Comparison of ENCODE assay signal across 8 mouse cellular contexts in the genomic region with DNA sequence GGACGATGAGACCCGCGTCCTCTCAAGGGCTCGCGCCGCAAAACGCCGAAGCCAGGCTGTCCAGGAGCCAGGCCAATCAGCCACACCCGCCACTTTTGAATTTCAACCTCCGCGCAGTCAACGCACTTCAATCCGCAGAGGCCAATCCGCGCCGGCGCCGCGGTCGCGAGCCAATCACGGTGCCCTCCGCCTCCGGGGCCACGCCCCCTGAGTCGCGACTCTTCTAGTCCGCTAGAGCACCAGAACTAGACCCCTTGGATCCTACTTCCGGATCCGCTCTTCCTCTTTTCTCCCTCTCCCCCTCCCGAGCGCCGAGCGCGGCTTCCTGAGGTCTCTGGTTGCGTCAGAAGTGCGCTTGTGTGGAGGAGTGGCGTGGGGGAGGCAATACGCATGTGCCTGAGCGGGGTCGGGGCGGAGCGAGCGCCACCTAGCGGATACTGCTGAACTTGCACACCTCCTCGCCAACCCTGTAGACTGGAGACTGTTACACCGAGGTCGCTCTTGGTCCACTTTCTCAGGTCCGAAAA. TPM values are rescaled to one million over a fixed set of nuclear protein-coding genes. Genes with fewer than 3 reads are reported as not detected.
DNase-seq lines count a peak whose midpoint lies in the region; ATAC-seq lines count a peak whose summit lies in the region.

Gene Kifc1 (minus strand): TSS at position 129 of the 527 bp plus-strand sequence.

- peak; percentile 99 for ATAC-seq in megakaryocyte progenitor cell, adult 5-6 weeks (replicated peaks; ENCODE audit: poor library complexity)

- peak; percentile 100 for DNase-seq in adipocyte (ENCODE audit: low spot score)
- peak; percentile 99 for DNase-seq in embryo, embryonic 10 days (ENCODE audit: low spot score)
- peak; percentile 98 for DNase-seq in gastrocnemius, postnatal 10 days
- DNase-seq in induced T-regulatory cell, adult 2 months (ENCODE audit: low read depth) = peak; percentile 100
- peak; percentile 100 for DNase-seq in left cerebral cortex, adult 9 months (ENCODE audit: low spot score in 2 of 2)
- peak; percentile 100 for DNase-seq in right cerebral cortex, postnatal 14 days
- DNase-seq in urinary bladder, postnatal 36 days (ENCODE audit: low spot score in 2 of 2) = peak; percentile 98 to 99

RNA-seq across cellular contexts. Expression of gene Kifc1, which starts in this region (rescaled TPM):
- total RNA-seq in gastrocnemius, postnatal 10 days (2021) = 10 to 100 TPM in 1 of 2 experiments, 1 to 10 TPM in 1; 8.0 to 10.6 TPM
- total RNA-seq in megakaryocyte progenitor cell, adult 5-6 weeks (2015) = 6.6 and 10.8 TPM in 2 replicates
- total RNA-seq in megakaryocyte progenitor cell, adult 5-6 weeks (2017) = 28.6 and 30.3 TPM in 2 replicates

Comparison
In these comparisons a context has a peak if more than half of its experiments do, and no peak if none do; other contexts are left out.
1. Peak in every context shown above with its lines: DNase-seq and ATAC-seq.